Mouse (Mus musculus) inflammation-experienced regulatory T-cells, adult 16 weeks (primary cell): ENCODE measurements around the gene Gm43951. TPM values are rescaled to one million over a fixed set of nuclear protein-coding genes. Genes with fewer than 3 reads are reported as not detected.

Experiments used
- polyA plus RNA-seq: library from polyadenylated mRNA; unstranded; fragments of 100-300 nt; shearing (Covaris generic); gene quantifications from one replicate; pipeline ENCODE4 v1.2.1, GENCODE M21; 2017

The Gm43951 gene
- polyA plus RNA-seq, result 0.39 TPM

DNA sequence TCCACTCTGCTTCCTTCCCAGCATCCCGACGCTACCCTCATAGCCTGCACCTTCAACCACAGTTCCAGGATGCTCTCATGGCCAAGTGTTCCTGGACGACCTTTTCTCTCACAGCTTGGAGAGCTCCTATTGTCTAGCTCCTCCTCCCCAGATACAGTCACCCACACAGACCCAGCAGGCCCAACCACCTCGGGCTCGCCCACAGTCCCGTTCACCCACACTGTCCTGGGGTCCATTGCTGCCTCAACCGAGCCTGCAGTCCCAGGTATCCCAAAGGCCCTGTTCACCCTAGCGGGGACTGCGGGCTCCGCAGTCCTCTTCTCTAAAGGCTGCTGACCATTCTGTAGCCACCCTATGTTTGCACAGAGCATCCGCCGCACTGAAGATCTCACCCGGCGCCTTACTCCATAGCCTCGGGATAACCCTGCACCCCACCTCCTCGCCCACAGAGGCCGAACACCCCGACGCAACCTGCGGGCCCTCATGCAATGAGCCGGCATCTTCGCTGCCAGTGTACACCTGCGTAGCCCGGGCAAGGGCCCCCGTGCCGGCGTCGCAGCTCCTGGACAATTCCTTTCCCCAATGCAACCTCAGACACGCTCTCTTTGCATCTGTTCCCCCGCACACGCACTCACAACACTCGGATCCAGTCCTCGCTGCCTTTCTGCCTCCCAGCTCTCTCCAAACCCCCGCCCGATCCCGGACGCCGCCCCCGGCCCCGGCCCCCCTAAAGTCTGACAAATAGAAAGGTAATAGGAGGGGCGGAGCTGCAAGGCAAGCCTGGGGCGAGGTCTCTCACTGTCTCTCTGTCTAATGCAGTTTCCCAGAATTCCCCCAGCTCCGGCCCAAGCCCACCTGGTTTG is at the start of gene Gm43951:
TSS of gene Gm43951 (minus strand) at position 500 of the 863 bp plus-strand sequence.

DNA sequence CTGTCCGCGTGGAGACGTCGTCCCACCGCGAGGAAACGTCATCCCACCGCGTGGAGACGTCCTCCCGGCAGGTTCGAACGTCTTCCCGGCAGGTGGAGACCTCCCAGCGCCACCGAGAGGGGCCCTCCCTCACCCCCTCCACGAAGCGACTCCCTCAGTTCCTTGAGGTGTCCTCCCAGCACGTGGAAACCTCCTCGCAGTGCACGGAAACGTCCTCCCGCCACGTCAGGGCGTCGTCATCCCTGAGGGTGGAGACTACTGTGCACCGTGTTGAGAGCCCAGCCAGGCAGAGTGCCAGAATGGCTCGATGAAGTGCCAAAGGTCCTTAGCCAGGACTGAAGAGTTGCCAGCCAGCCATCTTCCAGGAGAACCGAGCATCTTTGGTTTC is 8.8 kb upstream of the Gm43951 start, which contains the start of gene Med31:
TSS of gene Med31 (minus strand) at position 183 of the 388 bp plus-strand sequence.

DNA sequence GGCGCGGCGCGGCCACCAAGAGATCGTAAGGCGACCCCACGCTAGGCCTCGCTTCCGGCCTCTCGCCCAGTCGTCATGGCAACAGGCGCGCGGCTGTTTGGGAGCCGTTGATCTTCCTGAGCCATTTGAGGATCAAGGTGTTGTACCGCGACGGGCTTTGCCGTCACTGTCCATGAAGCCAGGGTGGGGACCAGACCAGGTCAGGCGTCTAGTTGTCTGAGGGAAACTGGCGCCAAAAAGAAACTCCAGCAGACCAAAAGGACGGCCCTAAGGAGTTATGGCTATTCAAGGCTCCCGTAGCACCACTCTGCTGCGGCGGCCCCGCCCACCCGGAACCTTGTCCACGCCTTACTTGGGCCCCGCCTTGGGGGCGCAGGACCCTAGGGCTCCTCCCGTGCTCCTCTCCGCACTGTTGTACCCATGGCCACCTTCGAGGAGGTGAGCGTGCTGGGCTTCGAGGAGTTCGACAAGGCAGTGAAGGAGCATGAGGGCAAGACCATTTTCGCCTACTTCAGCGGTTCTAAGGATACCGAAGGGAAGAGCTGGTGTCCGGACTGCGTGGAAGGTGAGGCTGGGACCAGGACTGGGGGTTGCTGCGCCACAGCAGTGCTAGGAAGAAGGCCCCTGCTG is 679 bp upstream of the Gm43951 start, which contains the start of the genes 4933427D14Rik and Txndc17:
TSS of gene 4933427D14Rik (minus strand) at position 256 of the 630 bp plus-strand sequence.
TSS of gene Txndc17 (plus strand) at position 344 of the 630 bp plus-strand sequence.

Other genes with a start within 250 kb of the Gm43951 start
- gene Aipl1, start 169.3 kb downstream of the Gm43951 start, polyA plus RNA-seq, result 0.66 TPM
- gene Pimreg, start 164.8 kb downstream of the Gm43951 start, polyA plus RNA-seq, result 4.0 TPM
- not detected for gene Pitpnm3, start 71.1 kb downstream of the Gm43951 start, polyA plus RNA-seq
- gene 4933427D14Rik, start 619 bp upstream of the Gm43951 start, polyA plus RNA-seq, result 39.8 TPM
- gene Txndc17, start 707 bp upstream of the Gm43951 start, polyA plus RNA-seq, result 109 TPM
- 26.4 TPM for gene Med31, start 8.8 kb upstream of the Gm43951 start, polyA plus RNA-seq
- not detected for gene Slc13a5, start 60.4 kb upstream of the Gm43951 start, polyA plus RNA-seq
- gene Xaf1, start 94.8 kb upstream of the Gm43951 start, polyA plus RNA-seq, result 87.9 TPM
- gene Fbxo39, start 107.6 kb upstream of the Gm43951 start, polyA plus RNA-seq, result 0.34 TPM
- not detected for gene Tekt1, start 155.6 kb upstream of the Gm43951 start, polyA plus RNA-seq
- gene Smtnl2, start 204.9 kb upstream of the Gm43951 start, polyA plus RNA-seq, result not detected
- gene Ggt6, start 228.7 kb upstream of the Gm43951 start, polyA plus RNA-seq, result not detected
- 123 TPM for gene Mybbp1a, start 234.5 kb upstream of the Gm43951 start, polyA plus RNA-seq